Mouse (Mus musculus): ENCODE measurements around the gene Immt. TPM values are rescaled to one million over a fixed set of nuclear protein-coding genes. Genes with fewer than 3 reads are reported as not detected.

The Immt gene
- total RNA-seq (2018; cell fraction: chromatin; rRNA removed) = 100 to 1,000 TPM in 22 of 26 experiments, 10 to 100 TPM in 4; 63.6 to 196 (median 147) TPM
- 10 to 100 TPM; 60.9 to 98.5 (median 76.0) TPM for total RNA-seq (2018; cell fraction: cytosol; rRNA removed)
- total RNA-seq (2018; cell fraction: nucleus; rRNA removed) = 100 to 1,000 TPM in 11 of 26 experiments, 10 to 100 TPM in 15; 42.3 to 146 (median 90.1) TPM
- polyA plus RNA-seq (2018) = 63.7 to 112 TPM (median 107 TPM) in 3 replicates

DNA sequence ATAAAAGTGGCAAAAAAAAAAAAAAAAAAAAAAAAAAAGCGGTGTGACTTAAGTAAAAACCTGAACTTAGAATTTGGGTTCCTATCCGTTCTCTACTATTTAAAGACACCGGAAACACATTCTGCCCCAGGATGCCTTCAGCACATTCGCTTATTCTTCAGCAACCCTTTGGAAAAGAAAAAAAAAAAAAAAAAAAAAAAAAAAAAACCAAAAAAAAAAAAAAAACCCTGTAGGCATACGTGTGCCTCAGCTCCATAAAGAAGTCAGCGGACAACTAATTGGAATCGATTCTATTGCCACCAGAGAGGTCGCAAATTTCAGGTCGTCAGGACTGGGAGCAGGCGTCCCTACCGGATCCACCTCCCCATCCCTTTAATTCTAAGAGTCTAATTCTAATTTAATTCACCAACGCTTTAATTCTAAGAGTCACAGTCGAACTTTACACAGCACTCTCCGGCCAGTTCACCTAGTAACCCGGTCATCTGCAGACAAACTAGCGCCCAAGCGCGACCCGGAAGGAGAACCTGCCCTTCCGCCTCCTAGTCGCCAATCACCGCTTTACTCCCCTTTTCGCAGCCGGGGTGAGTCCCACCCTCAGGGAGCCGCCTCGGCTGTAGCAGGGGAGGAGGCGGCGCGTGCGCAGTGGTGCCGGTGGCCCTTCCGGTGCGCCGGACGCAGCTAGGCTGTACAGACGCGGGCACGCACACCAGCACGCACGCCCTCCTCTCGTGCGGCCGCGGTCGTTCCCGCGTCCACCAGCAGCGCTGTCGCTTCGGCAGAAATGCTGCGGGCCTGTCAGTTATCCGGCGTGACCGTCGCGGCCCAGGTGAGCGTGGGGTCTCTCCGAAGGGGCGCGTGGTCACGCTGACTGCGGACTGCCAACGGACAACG lies at the start of gene Immt:
Gene Immt, plus strand, starts transcription at position 642 of the 891 bp plus-strand sequence.
- peak within 1 kb of the TSS; percentile 67 for H3K27ac ChIP-seq
- WGBS (ENCODE audit: missing documents) = under 1% methylated on average over 64 of the region's 64 CpGs
- H3K4me3 ChIP-seq (ENCODE audit: inconsistent target) = peak within 1 kb of the TSS; percentile 73
- peaks cover 43% of the 10 kb centered on the region for H3K79me2 ChIP-seq (ENCODE audit: inconsistent target)
- no peaks in the 10 kb centered on the region for H3K36me3 ChIP-seq (ENCODE audit: inconsistent target)

DNA sequence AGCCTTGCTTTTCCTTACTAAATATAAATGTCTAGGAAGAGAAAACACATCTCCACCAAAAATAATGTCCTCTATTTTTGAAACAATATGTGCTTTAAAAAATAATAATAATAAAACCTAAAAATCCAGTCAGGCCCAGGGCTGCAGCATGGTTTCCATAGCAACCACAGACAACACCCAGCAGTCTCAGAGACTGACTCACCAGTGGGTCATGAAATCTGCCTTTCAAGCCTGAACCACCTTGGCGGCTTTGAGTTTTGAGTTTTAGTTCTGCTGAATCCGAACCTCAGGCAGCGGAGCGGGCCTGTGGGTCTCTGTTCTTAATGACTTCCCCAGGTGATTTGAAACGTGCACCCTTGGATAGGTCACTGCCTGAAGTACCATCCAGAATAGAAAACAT lies 48.0 kb upstream of the Immt start:
- 99% methylated on average over 5 of the region's 5 CpGs for WGBS (ENCODE audit: missing documents)
- H3K36me3 ChIP-seq (ENCODE audit: inconsistent target) = no peaks in the 10 kb centered on the region
- H3K27ac ChIP-seq = no peak overlapping the region
- H3K4me3 ChIP-seq (ENCODE audit: inconsistent target) = no peak overlapping the region
- no peaks in the 10 kb centered on the region for H3K79me2 ChIP-seq (ENCODE audit: inconsistent target)

DNA sequence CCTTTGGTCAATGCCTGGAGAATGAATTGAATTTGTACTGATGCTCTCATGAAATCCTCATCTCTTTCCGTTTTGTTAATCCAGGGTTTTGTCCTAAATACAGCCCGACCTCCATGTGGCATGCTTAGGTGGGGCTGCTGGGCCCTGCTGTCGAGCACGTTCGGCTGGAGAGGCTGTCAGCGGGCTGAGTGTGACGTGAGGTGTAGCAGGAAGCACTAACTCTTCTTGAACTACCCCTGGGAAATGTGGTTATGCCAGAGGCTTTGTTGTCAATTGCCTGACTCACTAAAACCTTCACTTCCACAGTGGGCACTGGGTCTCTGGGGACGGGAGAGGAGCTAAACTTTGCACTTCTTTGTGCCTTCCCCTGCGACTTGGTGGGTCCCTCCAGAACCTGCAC lies 42.8 kb upstream of the Immt start:
- H3K27ac ChIP-seq = no peak overlapping the region
- 46% methylated on average over 9 of the region's 9 CpGs for WGBS (ENCODE audit: missing documents)
- H3K36me3 ChIP-seq (ENCODE audit: inconsistent target) = no peaks in the 10 kb centered on the region
- H3K4me3 ChIP-seq (ENCODE audit: inconsistent target) = no peak overlapping the region
- no peaks in the 10 kb centered on the region for H3K79me2 ChIP-seq (ENCODE audit: inconsistent target)

DNA sequence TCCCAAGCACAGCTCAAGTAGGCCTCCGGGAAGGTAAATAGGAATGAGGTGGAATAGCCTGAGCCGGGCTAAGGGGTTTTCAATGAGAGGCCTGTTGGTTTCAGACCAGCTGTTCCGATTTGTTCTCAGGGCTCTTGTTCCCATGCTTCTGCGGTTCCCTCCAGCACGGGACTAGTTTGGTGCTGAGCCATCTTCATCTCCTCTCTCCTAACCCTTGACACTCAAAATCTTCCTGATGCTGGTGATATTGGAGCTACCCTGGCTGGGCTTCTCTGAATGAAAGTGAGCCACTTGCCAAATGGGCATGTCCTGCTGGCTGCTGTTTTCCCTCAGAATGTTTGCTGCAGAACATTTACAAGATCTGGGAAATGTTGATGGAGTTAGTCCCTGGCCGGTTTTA lies 39.4 kb upstream of the Immt start:
- no peaks in the 10 kb centered on the region for H3K79me2 ChIP-seq (ENCODE audit: inconsistent target)
- WGBS (ENCODE audit: missing documents) = 90% methylated on average over 6 of the region's 6 CpGs
- H3K27ac ChIP-seq = no peak overlapping the region
- no peaks in the 10 kb centered on the region for H3K36me3 ChIP-seq (ENCODE audit: inconsistent target)
- no peak overlapping the region for H3K4me3 ChIP-seq (ENCODE audit: inconsistent target)

GRCm38 (mm10) chr6:71799391-71799790 lies 31.7 kb upstream of the Immt start:
- no peak overlapping the region for H3K27ac ChIP-seq
- H3K36me3 ChIP-seq (ENCODE audit: inconsistent target) = no peaks in the 10 kb centered on the region
- WGBS (ENCODE audit: missing documents) = 86% methylated on average over 3 of the region's 3 CpGs
- no peaks in the 10 kb centered on the region for H3K79me2 ChIP-seq (ENCODE audit: inconsistent target)
- no peak overlapping the region for H3K4me3 ChIP-seq (ENCODE audit: inconsistent target)

DNA sequence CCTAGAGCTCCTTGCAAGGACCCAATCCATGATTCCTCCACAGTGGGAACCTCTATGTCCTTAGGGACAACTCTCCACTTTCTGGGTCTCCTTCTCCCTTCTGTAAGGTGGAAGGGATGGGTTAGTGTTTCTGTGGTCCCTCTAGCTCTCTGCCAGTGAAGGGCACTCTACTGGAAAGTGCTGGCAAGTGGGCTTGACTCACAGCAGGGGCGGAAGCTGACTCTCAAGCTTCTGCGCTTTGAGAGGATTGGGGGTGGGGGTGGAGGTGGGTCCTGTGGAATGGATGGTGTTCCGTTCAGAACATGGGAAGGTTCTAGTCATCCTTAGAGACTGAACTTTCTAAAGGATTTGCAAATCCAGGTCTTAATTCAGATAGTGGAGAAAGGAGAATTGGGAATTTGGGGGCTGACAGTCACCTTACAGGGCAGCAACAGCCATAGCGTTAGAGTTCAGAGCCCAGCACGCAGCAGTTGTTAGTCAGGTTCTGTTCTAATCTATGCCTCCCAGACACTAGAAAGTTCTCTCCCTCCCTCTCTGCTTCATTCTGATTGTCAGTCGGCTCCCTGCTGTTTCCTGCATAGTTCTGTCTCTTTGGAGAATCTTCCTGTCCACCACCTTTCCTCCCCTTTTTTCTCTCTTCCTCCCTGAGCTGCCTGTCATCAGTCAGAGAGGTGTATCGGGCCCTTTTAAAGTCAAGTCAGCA lies 30.0 kb upstream of the Immt start:
- WGBS (ENCODE audit: missing documents) = 67% methylated on average over 7 of the region's 7 CpGs

GRCm38 (mm10) chr6:71801714-71802094 lies 29.4 kb upstream of the Immt start:
- 81% methylated on average over 10 of the region's 10 CpGs for WGBS (ENCODE audit: missing documents)
- Histone ChIP-seq H3K27ac (no peak overlapping the region), H3K79me2 (ENCODE audit: inconsistent target) (no peaks in the 10 kb centered on the region)

More for the DNA sequence above, 30.0 kb upstream of the Immt start:
- Histone ChIP-seq H3K4me3 (ENCODE audit: inconsistent target) (no peak overlapping the region), H3K36me3 (ENCODE audit: inconsistent target) (no peaks in the 10 kb centered on the region), H3K79me2 (ENCODE audit: inconsistent target) (no peaks in the 10 kb centered on the region), H3K27ac (no peak overlapping the region)

GRCm38 (mm10) chr6:71803609-71804008 lies 27.5 kb upstream of the Immt start:
- no peak overlapping the region for H3K4me3 ChIP-seq (ENCODE audit: inconsistent target)
- 89% methylated on average over 1 of the region's 1 CpGs for WGBS (ENCODE audit: missing documents)
- no peaks in the 10 kb centered on the region for H3K36me3 ChIP-seq (ENCODE audit: inconsistent target)
- H3K27ac ChIP-seq = no peak overlapping the region
- no peaks in the 10 kb centered on the region for H3K79me2 ChIP-seq (ENCODE audit: inconsistent target)

More at GRCm38 (mm10) chr6:71801714-71802094, 29.4 kb upstream of the Immt start:
- Histone ChIP-seq H3K4me3 (ENCODE audit: inconsistent target) (no peak overlapping the region), H3K36me3 (ENCODE audit: inconsistent target) (no peaks in the 10 kb centered on the region)

DNA sequence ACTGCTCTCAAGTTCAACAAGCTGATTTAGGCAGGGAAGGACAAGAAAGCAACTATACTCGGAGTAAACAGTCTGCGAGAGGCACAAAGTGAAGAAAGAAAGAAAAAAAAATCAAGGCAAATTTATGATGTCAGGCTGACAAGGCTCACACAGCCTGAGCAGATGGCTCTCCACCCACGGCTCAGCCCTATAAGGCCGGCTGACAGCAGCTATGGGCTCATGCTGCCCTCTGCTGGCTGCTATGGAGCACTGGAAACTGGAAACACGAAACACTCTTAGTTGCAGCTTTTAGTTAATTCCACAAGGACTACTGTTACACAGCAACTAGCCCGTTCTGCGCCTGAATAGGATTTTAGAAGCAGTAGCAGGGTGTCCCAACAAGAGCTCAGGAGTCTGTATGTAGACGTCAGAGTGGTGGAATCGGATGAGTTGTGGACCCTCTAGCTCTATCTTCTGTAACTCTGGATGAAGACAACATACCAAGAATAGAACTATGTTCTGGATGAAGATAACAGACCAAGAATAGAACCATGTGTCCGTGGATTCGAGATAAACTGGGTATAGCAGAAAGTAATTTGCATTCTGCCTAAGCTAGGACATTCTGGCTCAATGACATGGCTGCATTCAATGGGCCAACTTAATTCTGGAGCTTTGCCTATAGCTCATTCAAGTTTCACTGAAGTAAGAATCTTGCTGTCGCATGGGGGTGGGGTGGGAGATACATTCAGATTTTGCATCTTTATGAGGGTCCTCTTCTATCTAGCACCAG lies 26.9 kb upstream of the Immt start:
- no peak overlapping the region for H3K4me3 ChIP-seq (ENCODE audit: inconsistent target)
- no peak overlapping the region for H3K27ac ChIP-seq

DNA sequence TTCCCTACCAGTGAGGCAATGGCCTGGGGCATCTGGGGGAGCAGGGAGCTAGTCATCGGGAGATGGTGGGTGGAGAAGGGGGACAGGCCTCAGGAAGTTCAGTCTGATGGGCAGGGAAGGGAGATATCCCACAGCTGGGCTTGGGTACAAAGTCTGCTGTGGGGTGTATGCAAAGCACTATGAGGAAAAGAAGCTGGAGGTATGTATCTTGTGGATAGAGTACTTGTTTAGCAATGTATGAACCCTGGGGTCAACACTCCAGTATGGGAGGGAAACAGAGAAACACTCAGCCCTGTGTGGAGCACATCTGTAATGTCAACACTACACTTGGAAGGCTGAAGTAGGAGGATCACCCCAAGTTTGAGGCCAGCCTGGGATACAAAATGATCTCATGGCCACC lies 24.4 kb upstream of the Immt start:
- no peak overlapping the region for H3K27ac ChIP-seq
- no peaks in the 10 kb centered on the region for H3K36me3 ChIP-seq (ENCODE audit: inconsistent target)
- H3K4me3 ChIP-seq (ENCODE audit: inconsistent target) = no peak overlapping the region
- 45% methylated on average over 1 of the region's 1 CpGs for WGBS (ENCODE audit: missing documents)
- H3K79me2 ChIP-seq (ENCODE audit: inconsistent target) = no peaks in the 10 kb centered on the region

More for the DNA sequence above, 26.9 kb upstream of the Immt start:
- WGBS (ENCODE audit: missing documents) = 18% methylated on average over 12 of the region's 12 CpGs
- Histone ChIP-seq H3K36me3 (ENCODE audit: inconsistent target) (no peaks in the 10 kb centered on the region), H3K79me2 (ENCODE audit: inconsistent target) (no peaks in the 10 kb centered on the region)

GRCm38 (mm10) chr6:71809890-71810289 lies 21.2 kb upstream of the Immt start:
- H3K36me3 ChIP-seq (ENCODE audit: inconsistent target) = peaks cover 2% of the 10 kb centered on the region; the same call in 1 of the 2 replicates
- H3K79me2 ChIP-seq (ENCODE audit: inconsistent target) = no peaks in the 10 kb centered on the region
- H3K4me3 ChIP-seq (ENCODE audit: inconsistent target) = no peak overlapping the region
- no peak overlapping the region for H3K27ac ChIP-seq
- 94% methylated on average over 9 of the region's 9 CpGs for WGBS (ENCODE audit: missing documents)

GRCm38 (mm10) chr6:71812820-71813219 lies 18.3 kb upstream of the Immt start:
- no peak overlapping the region for H3K27ac ChIP-seq
- WGBS (ENCODE audit: missing documents) = 94% methylated on average over 2 of the region's 2 CpGs
- H3K36me3 ChIP-seq (ENCODE audit: inconsistent target) = peaks cover 30% of the 10 kb centered on the region
- no peaks in the 10 kb centered on the region for H3K79me2 ChIP-seq (ENCODE audit: inconsistent target)
- no peak overlapping the region for H3K4me3 ChIP-seq (ENCODE audit: inconsistent target)

- Histone ChIP-seq H3K79me2 (ENCODE audit: inconsistent target) (peaks cover 40% of the 10 kb centered on the region), H3K4me3 (ENCODE audit: inconsistent target) (no peak overlapping the region), H3K27ac (no peak overlapping the region), H3K36me3 (ENCODE audit: inconsistent target) (peaks cover 38% of the 10 kb centered on the region)
- 89% methylated on average over 5 of the region's 5 CpGs for WGBS (ENCODE audit: missing documents)
These were observed 11.3 kb upstream of the Immt start for GRCm38 (mm10) chr6:71819764-71820292.

DNA sequence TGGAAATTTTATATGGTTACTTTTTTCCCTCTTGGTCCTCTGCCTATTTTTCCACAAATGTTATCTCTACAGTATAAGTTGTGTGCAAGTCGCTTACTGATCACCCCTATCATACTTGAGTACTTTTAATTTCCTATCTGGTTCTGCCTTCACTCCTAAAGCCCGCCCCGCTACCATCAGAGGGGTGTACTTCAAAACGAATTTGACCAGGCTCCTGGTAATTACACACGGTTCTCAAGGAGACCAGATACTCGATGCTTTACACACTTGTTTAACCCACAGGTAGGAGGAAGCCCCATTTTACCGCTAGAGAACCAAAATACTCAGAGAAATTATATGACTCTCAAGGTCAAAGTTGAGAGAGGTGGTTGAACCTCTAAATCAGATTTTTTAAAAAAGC lies 8.0 kb upstream of the Immt start:
- WGBS (ENCODE audit: missing documents) = 2% methylated on average over 7 of the region's 7 CpGs
- peaks cover 9% of the 10 kb centered on the region for H3K36me3 ChIP-seq (ENCODE audit: inconsistent target)
- peak overlapping the region; percentile 22; the same call in 1 of the 2 replicates for H3K27ac ChIP-seq
- H3K79me2 ChIP-seq (ENCODE audit: inconsistent target) = peaks cover 40% of the 10 kb centered on the region
- H3K4me3 ChIP-seq (ENCODE audit: inconsistent target) = peak overlapping the region; percentile 97

Data from macrophage (primary cell).